18 mouse cellular contexts compared by ENCODE assay signal in the genomic region with DNA sequence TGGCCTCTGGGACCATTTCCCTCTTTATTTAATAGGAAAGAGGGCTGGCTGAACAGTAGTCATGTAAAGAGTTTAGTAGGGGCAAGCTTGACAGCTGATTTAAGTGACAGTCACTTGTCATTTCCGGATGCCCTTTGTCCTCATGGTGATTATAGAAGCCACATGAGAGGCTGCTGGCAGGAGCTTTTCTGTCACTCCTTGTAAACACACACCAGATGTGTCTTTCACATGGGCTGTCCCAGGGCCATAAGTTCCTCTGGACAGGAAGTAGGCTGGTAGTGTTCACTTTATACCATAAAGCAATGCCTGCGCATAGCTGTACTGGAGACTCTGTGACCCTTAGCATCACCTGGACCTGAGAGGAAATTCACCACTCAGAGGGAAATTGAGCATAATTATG.
DNase-seq lines count a peak whose midpoint lies in the region; ATAC-seq and TF ChIP-seq lines count a peak whose summit lies in the region.
"Had no signal": no experiment of that assay in that cellular context is flagged by ENCODE, and none has a peak within 500 bp of the region (broad histone marks: within the 10 kb centered on the region; RNA-seq: fewer than 3 reads in every experiment).

No protein-coding gene starts in this region.

- H3K4me3 ChIP-seq in lung, embryonic 14.5 days (ENCODE audit: low read depth, low read length): no peak overlapping the region
- no peak overlapping the region for H3K4me3 ChIP-seq in CH12.LX (replicated peaks in 1 of 3; ENCODE audit: low read depth in 2 of 3, low read length in 2 of 3, poor library complexity in 1 of 3)
- no peak overlapping the region for H3K4me3 ChIP-seq in lung, postnatal 0 days (ENCODE audit: low read depth, low read length)
- no peak overlapping the region for H3K4me3 ChIP-seq in liver, embryonic 11.5 days (ENCODE audit: low read depth, low read length)
- H3K4me3 ChIP-seq: heart, adult 2 months; left cerebral cortex, adult 2 months; myocyte had no signal

- TF ChIP-seq RAD21 in CH12.LX (IDR thresholded peaks at IDR 0.05; ENCODE audit: low read depth, low read length): no peak

- H3K4me2 ChIP-seq in lung, embryonic 14.5 days: no peak overlapping the region
- H3K4me2 ChIP-seq in CH12.LX (ENCODE audit: insufficient read depth, low read depth, poor library complexity, severe bottlenecking): no peak overlapping the region
- H3K4me2 ChIP-seq in lung, postnatal 0 days (replicated peaks; ENCODE audit: low read depth, low read length): no peak overlapping the region
- no peak overlapping the region for H3K4me2 ChIP-seq in liver, embryonic 11.5 days

- dilution Hi-C loops in CH12.LX (cut with MboI; ENCODE audit: extremely low pct_ligation_motif_present, extremely low pct_unique_long_range_greater_than_20kb, low sequenced_read_pairs): no loop called here

- H3K27me3 ChIP-seq in lung, embryonic 14.5 days (ENCODE audit: insufficient read depth, low read length): no peaks in the 10 kb centered on the region
- H3K27me3 ChIP-seq in CH12.LX (replicated peaks): no peaks in the 10 kb centered on the region
- no peaks in the 10 kb centered on the region for H3K27me3 ChIP-seq in lung, postnatal 0 days (replicated peaks; ENCODE audit: insufficient read depth, low read length)
- no peaks in the 10 kb centered on the region for H3K27me3 ChIP-seq in liver, embryonic 11.5 days (replicated peaks; ENCODE audit: control insufficient read depth, insufficient read depth, low read length)

- H3K79me2 ChIP-seq in CH12.LX (replicated peaks; ENCODE audit: control insufficient read depth, extremely low read depth, insufficient read depth, poor library complexity, severe bottlenecking): no peaks in the 10 kb centered on the region

- H3K27ac ChIP-seq in lung, embryonic 14.5 days (ENCODE audit: low read depth): no peak overlapping the region
- H3K27ac ChIP-seq in CH12.LX (ENCODE audit: insufficient read depth, low read depth): no peak overlapping the region
- H3K27ac ChIP-seq in lung, postnatal 0 days (ENCODE audit: low read length): no peak overlapping the region
- H3K27ac ChIP-seq in liver, embryonic 11.5 days (ENCODE audit: low read depth, low read length): no peak overlapping the region
- H3K27ac ChIP-seq: heart, adult 2 months; left cerebral cortex, adult 2 months; macrophage had no signal

- no peaks in the 10 kb centered on the region for H3K36me3 ChIP-seq in lung, embryonic 14.5 days (ENCODE audit: insufficient read depth)
- no peaks in the 10 kb centered on the region for H3K36me3 ChIP-seq in CH12.LX (replicated peaks in 1 of 2; ENCODE audit: control insufficient read depth in 1 of 2, insufficient read depth in 1 of 2, low read length in 1 of 2)
- H3K36me3 ChIP-seq in lung, postnatal 0 days (ENCODE audit: insufficient read depth, low read length): no peaks in the 10 kb centered on the region
- H3K36me3 ChIP-seq in liver, embryonic 11.5 days (ENCODE audit: control insufficient read depth, insufficient read depth, low read length): no peaks in the 10 kb centered on the region
- H3K36me3 ChIP-seq: G1E had no signal

- no peaks in the 10 kb centered on the region for H3K9me3 ChIP-seq in lung, embryonic 14.5 days (ENCODE audit: low read depth, low read length)
- no peaks in the 10 kb centered on the region for H3K9me3 ChIP-seq in CH12.LX (replicated peaks; ENCODE audit: low read length)
- no peaks in the 10 kb centered on the region for H3K9me3 ChIP-seq in lung, postnatal 0 days (ENCODE audit: low read length)
- H3K9me3 ChIP-seq in liver, embryonic 11.5 days (ENCODE audit: control insufficient read depth, low read length): no peaks in the 10 kb centered on the region
- H3K9me3 ChIP-seq: G1E had no signal

- no peak for TF ChIP-seq EP300 in CH12.LX (IDR thresholded peaks at IDR 0.05; ENCODE audit: low read length)
- TF ChIP-seq EP300 in lung, postnatal 0 days (IDR thresholded peaks at IDR 0.05): peak; percentile 68; the same call in 1 of the 2 replicates

- ATAC-seq in lung, embryonic 14.5 days (ENCODE audit: insufficient read depth): peak; percentile 90
- ATAC-seq in lung, postnatal 0 days: peak; percentile 85
- no peak for ATAC-seq in liver, embryonic 11.5 days (replicated peaks; ENCODE audit: low FRiP score)
- ATAC-seq: forebrain, postnatal 0 days; hindbrain, embryonic 16.5 days had no signal

- no peak for TF ChIP-seq POLR2A in CH12.LX (IDR thresholded peaks at IDR 0.05; ENCODE audit: low read depth, low read length)

- no peak overlapping the region for H3K9ac ChIP-seq in lung, embryonic 14.5 days
- no peak overlapping the region for H3K9ac ChIP-seq in CH12.LX (ENCODE audit: insufficient read depth, low read depth)
- H3K9ac ChIP-seq in lung, postnatal 0 days (replicated peaks; ENCODE audit: low read depth): no peak overlapping the region
- H3K9ac ChIP-seq in liver, embryonic 11.5 days (ENCODE audit: low read depth, low read length): no peak overlapping the region
- H3K9ac ChIP-seq: forebrain, postnatal 0 days had no signal

- in situ Hi-C loops in CH12.LX (cut with MboI; ENCODE audit: low pct_ligation_motif_present, low pct_unique_long_range_greater_than_20kb, low sequenced_read_pairs): no loop called here

- no peak for TF ChIP-seq CTCF in lung, embryonic 14.5 days (IDR thresholded peaks at IDR 0.05; ENCODE audit: low read depth)
- TF ChIP-seq CTCF in CH12.LX (conservative IDR thresholded peaks at IDR 0.05 in 1 of 2, IDR thresholded peaks at IDR 0.05 in 1 of 2; ENCODE audit: low read depth in 2 of 2, low read length in 2 of 2): no peak
- no peak for TF ChIP-seq CTCF in lung, postnatal 0 days (IDR thresholded peaks at IDR 0.05)

- DNase-seq in lung, embryonic 14.5 days: peak; percentile 75
- no peak for DNase-seq in lung, postnatal 25 days (ENCODE audit: low spot score)
- no peak for DNase-seq in CH12.LX (ENCODE audit: extremely low read depth)
- DNase-seq in embryo, embryonic 11 days: peak; percentile 41
- DNase-seq in lung, postnatal 0 days (ENCODE audit: low spot score): peak; percentile 71
- no peak for DNase-seq in cerebellum, adult 8-10 months
- DNase-seq in liver, embryonic 11.5 days (ENCODE audit: low spot score): no peak
- no peak for DNase-seq in thymus, postnatal 10 days (ENCODE audit: low spot score in 2 of 2)
- DNase-seq: cerebellum, adult 18-20 months; forebrain, postnatal 0 days; heart, adult 2 months; kidney, adult 9 months; thymus, adult 18-20 months had no signal

- H3K4me1 ChIP-seq in lung, embryonic 14.5 days (ENCODE audit: insufficient read depth): no peaks in the 10 kb centered on the region; the same call in 1 of the 2 replicates
- H3K4me1 ChIP-seq in CH12.LX (ENCODE audit: control insufficient read depth in 1 of 2, insufficient read depth in 2 of 2): peaks cover 6 to 25% of the 10 kb centered on the region in 2 experiments
- H3K4me1 ChIP-seq in lung, postnatal 0 days (ENCODE audit: insufficient read depth, low read depth, low read length): no peaks in the 10 kb centered on the region
- no peaks in the 10 kb centered on the region for H3K4me1 ChIP-seq in liver, embryonic 11.5 days (replicated peaks; ENCODE audit: control insufficient read depth, insufficient read depth, low read length)

- WGBS in lung, embryonic 14.5 days: 32% methylated on average over 2 of the region's 2 CpGs
- WGBS in lung, postnatal 0 days: 28% methylated on average over 2 of the region's 2 CpGs
- 68% methylated on average over 2 of the region's 2 CpGs for WGBS in liver, embryonic 11.5 days

TF ChIP-seq in CH12.LX, 34 proteins besides CTCF, POLR2A, EP300 and RAD21:
- TF ChIP-seq ELF1 (IDR thresholded peaks at IDR 0.05; ENCODE audit: low read depth, low read length) (0 out of 2 replicates have a peak, but pooled peaks have one; percentile 15), SIN3A (IDR thresholded peaks at IDR 0.05; ENCODE audit: low read length) (no peak)
TF ChIP-seq in CH12.LX: peak in this region for 1.

Comparison
In these comparisons a context has a peak if more than half of its experiments do, and no peak if none do; other contexts are left out.
1. DNase-seq: peak in lung, embryonic 14.5 days (single experiment), embryo, embryonic 11 days (single experiment) and lung, postnatal 0 days (single experiment); none in lung, postnatal 25 days (single experiment), CH12.LX (single experiment), cerebellum, adult 8-10 months (single experiment), liver, embryonic 11.5 days (single experiment) and thymus, postnatal 10 days (0 of 2).